In the genomic region with DNA sequence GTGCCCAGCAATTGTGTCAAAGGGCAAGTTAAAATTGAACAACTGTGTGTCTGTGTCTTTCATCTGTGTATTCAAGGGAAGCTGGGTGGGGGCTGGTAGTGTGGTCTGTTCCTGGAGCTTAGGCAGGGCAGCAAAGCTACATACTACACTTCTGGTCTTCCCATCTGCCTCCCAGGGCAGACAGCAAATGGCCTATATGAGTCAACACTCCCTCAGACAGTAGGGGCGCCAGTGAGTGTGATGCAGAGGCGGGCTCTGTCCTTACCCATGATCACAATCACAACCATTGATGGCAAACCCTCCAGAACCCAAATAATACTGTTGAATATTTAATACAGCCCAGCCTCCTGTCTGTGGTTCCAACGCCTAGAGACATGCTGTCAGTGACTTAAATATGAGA, we compare ENCODE assay signal across 27 mouse cellular contexts. TPM values are rescaled to one million over a fixed set of nuclear protein-coding genes. Genes with fewer than 3 reads are reported as not detected.
DNase-seq lines count a peak whose midpoint lies in the region; ATAC-seq and TF ChIP-seq lines count a peak whose summit lies in the region.
"Had no signal": no experiment of that assay in that cellular context is flagged by ENCODE, and none has a peak within 500 bp of the region (broad histone marks: within the 10 kb centered on the region; RNA-seq: fewer than 3 reads in every experiment).

No protein-coding gene starts in this region.

- H3K36me3 ChIP-seq in kidney, embryonic 15.5 days, result no peaks in the 10 kb centered on the region
- H3K36me3 ChIP-seq: embryonic facial prominence, embryonic 10.5 days; embryonic facial prominence, embryonic 15.5 days; forebrain, embryonic 12.5 days; hindbrain, embryonic 15.5 days; limb, embryonic 13.5 days had no signal

- WGBS in kidney, embryonic 15.5 days, result 84% methylated on average over 3 of the region's 3 CpGs

- no peak for TF ChIP-seq CTCF in gastrocnemius, adult 2 months (IDR thresholded peaks at IDR 0.05)

- no peaks in the 10 kb centered on the region for H3K27me3 ChIP-seq in kidney, embryonic 15.5 days
- H3K27me3 ChIP-seq: embryonic facial prominence, embryonic 15.5 days; forebrain, embryonic 12.5 days; hindbrain, embryonic 15.5 days; limb, embryonic 13.5 days had no signal

- H3K4me3 ChIP-seq in kidney, embryonic 15.5 days (replicated peaks), result no peak overlapping the region
- H3K4me3 ChIP-seq in gastrocnemius, adult 2 months, result no peak overlapping the region
- H3K4me3 ChIP-seq: embryonic facial prominence, embryonic 10.5 days; embryonic facial prominence, embryonic 15.5 days; forebrain, embryonic 12.5 days; hindbrain, embryonic 15.5 days; limb, embryonic 13.5 days had no signal

- ATAC-seq in kidney, embryonic 15.5 days (replicated peaks; ENCODE audit: low FRiP score), result no peak
- ATAC-seq: forebrain, postnatal 0 days; midbrain, embryonic 16.5 days had no signal

- H3K9ac ChIP-seq in kidney, embryonic 15.5 days, result no peak overlapping the region
- H3K9ac ChIP-seq: embryonic facial prominence, embryonic 15.5 days; forebrain, embryonic 12.5 days; forebrain, postnatal 0 days; hindbrain, embryonic 15.5 days; limb, embryonic 13.5 days; liver, embryonic 14.5 days; lung, embryonic 14.5 days had no signal

- peaks cover 8% of the 10 kb centered on the region for H3K4me1 ChIP-seq in kidney, embryonic 15.5 days
- H3K4me1 ChIP-seq: embryonic facial prominence, embryonic 15.5 days; hindbrain, embryonic 15.5 days had no signal

- no peak overlapping the region for H3K4me2 ChIP-seq in kidney, embryonic 15.5 days
- H3K4me2 ChIP-seq: embryonic facial prominence, embryonic 15.5 days; forebrain, embryonic 12.5 days; heart, embryonic 11.5 days; hindbrain, embryonic 15.5 days; limb, embryonic 13.5 days; lung, embryonic 14.5 days; midbrain, embryonic 11.5 days had no signal

- peak; percentile 27 for DNase-seq in kidney, adult 18-20 months
- peak; percentile 18 for DNase-seq in lung, postnatal 10 days
- no peak for DNase-seq in lung, postnatal 25 days (ENCODE audit: low spot score)
- peak; percentile 16 for DNase-seq in kidney, postnatal 14 days
- no peak for DNase-seq in adrenal gland, postnatal 36 days
- DNase-seq in gastrocnemius, adult 2 months, result no peak
- DNase-seq: adrenal gland, postnatal 25 days; B cell, adult 2 months; cerebellum, adult 8-10 months; forebrain, postnatal 0 days; gastrocnemius, postnatal 10 days; heart, postnatal 36 days; lung, embryonic 14.5 days; lung, postnatal 36 days; spleen, adult 18-20 months; thymus, adult 18-20 months; thymus, postnatal 25 days had no signal

- H3K9me3 ChIP-seq in kidney, embryonic 15.5 days (replicated peaks), result no peaks in the 10 kb centered on the region
- H3K9me3 ChIP-seq: embryonic facial prominence, embryonic 10.5 days; embryonic facial prominence, embryonic 15.5 days; forebrain, embryonic 12.5 days; hindbrain, embryonic 15.5 days; limb, embryonic 13.5 days had no signal

- intact Hi-C loops in gastrocnemius, adult 2 months (cut with DNase I), result no loop called here

- no peak overlapping the region for H3K27ac ChIP-seq in kidney, embryonic 15.5 days
- no peak overlapping the region for H3K27ac ChIP-seq in gastrocnemius, adult 2 months
- H3K27ac ChIP-seq: embryonic facial prominence, embryonic 10.5 days; embryonic facial prominence, embryonic 15.5 days; forebrain, embryonic 12.5 days; hindbrain, embryonic 15.5 days; limb, embryonic 13.5 days; liver, embryonic 14.5 days had no signal

RNA-seq across cellular contexts. Expression of a gene that starts 35.8 kb away (rescaled TPM):
- 7.8 and 9.0 TPM in 2 replicates for polyA plus RNA-seq in kidney, embryonic 15.5 days (2015; fragmentation: Nextera tagmentation; extraction: Ambion mirVana)
- 100 to 1,000 TPM in 1 of 2 experiments, 10 to 100 TPM in 1; 79.1 to 106 TPM for total RNA-seq in adrenal gland, postnatal 36 days (2021)
- 10 to 100 TPM; 25.5 to 42.7 TPM for total RNA-seq in gastrocnemius, adult 2 months (2021)

Comparison
In these comparisons a context has a peak if more than half of its experiments do, and no peak if none do; other contexts are left out.
1. DNase-seq: peak in kidney, adult 18-20 months (single experiment), lung, postnatal 10 days (single experiment) and kidney, postnatal 14 days (single experiment); none in lung, postnatal 25 days (single experiment), adrenal gland, postnatal 36 days (0 of 2) and gastrocnemius, adult 2 months (single experiment).